Mouse (Mus musculus): Measurements from ENCODE around the gene Slc28a3.

The Slc28a3 gene

GRCm38 (mm10) chr13:58566181-58566580 lies 44.5 kb downstream of the Slc28a3 start:
- DNase-seq (ENCODE audit: inconsistent age in 2 of 2, low spot score in 1 of 2), result no peak

- no peak for DNase-seq (ENCODE audit: inconsistent age in 2 of 2, low spot score in 1 of 2)
Measured at GRCm38 (mm10) chr13:58560497-58561138, 50.1 kb downstream of the Slc28a3 start.

- DNase-seq (ENCODE audit: inconsistent age in 2 of 2, low spot score in 1 of 2), result no peak
Measured at GRCm38 (mm10) chr13:58558216-58558615, 52.5 kb downstream of the Slc28a3 start.

GRCm38 (mm10) chr13:58556018-58556417 lies 54.7 kb downstream of the Slc28a3 start:
- peak in 1 of 2 experiments; percentile 28 for DNase-seq (ENCODE audit: inconsistent age in 2 of 2, low spot score in 1 of 2)

- DNase-seq (ENCODE audit: inconsistent age in 2 of 2, low spot score in 1 of 2), result no peak
Measured at GRCm38 (mm10) chr13:58555561-58555960, 55.1 kb downstream of the Slc28a3 start.

- no peak for DNase-seq (ENCODE audit: inconsistent age in 2 of 2, low spot score in 1 of 2)
Measured at GRCm38 (mm10) chr13:58551924-58552323, 58.8 kb downstream of the Slc28a3 start.

GRCm38 (mm10) chr13:58547570-58547969 lies 63.1 kb downstream of the Slc28a3 start:
- no peak for DNase-seq (ENCODE audit: inconsistent age in 2 of 2, low spot score in 1 of 2)

GRCm38 (mm10) chr13:58543688-58544408 lies 66.8 kb downstream of the Slc28a3 start:
- no peak for DNase-seq (ENCODE audit: inconsistent age in 2 of 2, low spot score in 1 of 2)

GRCm38 (mm10) chr13:58543066-58543465 lies 67.6 kb downstream of the Slc28a3 start:
- peak; percentile 80 to 93 for DNase-seq (ENCODE audit: inconsistent age in 2 of 2, low spot score in 1 of 2)

- DNase-seq (ENCODE audit: inconsistent age in 2 of 2, low spot score in 1 of 2), result no peak
Measured at GRCm38 (mm10) chr13:58542601-58543041, 68.1 kb downstream of the Slc28a3 start.

- DNase-seq (ENCODE audit: inconsistent age in 2 of 2, low spot score in 1 of 2), result no peak
Measured at GRCm38 (mm10) chr13:58542167-58542566, 68.5 kb downstream of the Slc28a3 start.

GRCm38 (mm10) chr13:58541620-58542019 lies 69.1 kb downstream of the Slc28a3 start:
- no peak for DNase-seq (ENCODE audit: inconsistent age in 2 of 2, low spot score in 1 of 2)

GRCm38 (mm10) chr13:58538966-58539365 lies 71.7 kb downstream of the Slc28a3 start:
- no peak for DNase-seq (ENCODE audit: inconsistent age in 2 of 2, low spot score in 1 of 2)

- DNase-seq (ENCODE audit: inconsistent age in 2 of 2, low spot score in 1 of 2), result no peak
Measured at GRCm38 (mm10) chr13:58538366-58538765, 72.3 kb downstream of the Slc28a3 start.

- no peak for DNase-seq (ENCODE audit: inconsistent age in 2 of 2, low spot score in 1 of 2)
Measured at GRCm38 (mm10) chr13:58537916-58538233, 72.8 kb downstream of the Slc28a3 start.

GRCm38 (mm10) chr13:58537232-58537915 lies 73.3 kb downstream of the Slc28a3 start:
- no peak for DNase-seq (ENCODE audit: inconsistent age in 2 of 2, low spot score in 1 of 2)

GRCm38 (mm10) chr13:58536466-58537231 lies 74.0 kb downstream of the Slc28a3 start:
- DNase-seq (ENCODE audit: inconsistent age in 2 of 2, low spot score in 1 of 2), result no peak

- no peak for DNase-seq (ENCODE audit: inconsistent age in 2 of 2, low spot score in 1 of 2)
Measured at GRCm38 (mm10) chr13:58535321-58535720, 75.4 kb downstream of the Slc28a3 start.

- DNase-seq (ENCODE audit: inconsistent age in 2 of 2, low spot score in 1 of 2), result no peak
Measured at GRCm38 (mm10) chr13:58534861-58535260, 75.8 kb downstream of the Slc28a3 start.

GRCm38 (mm10) chr13:58534216-58534841 lies 76.3 kb downstream of the Slc28a3 start:
- DNase-seq (ENCODE audit: inconsistent age in 2 of 2, low spot score in 1 of 2), result no peak

GRCm38 (mm10) chr13:58524581-58524980 lies 86.1 kb downstream of the Slc28a3 start:
- DNase-seq (ENCODE audit: inconsistent age in 2 of 2, low spot score in 1 of 2), result no peak
